Mouse (Mus musculus) bone marrow, adult 2 months (tissue): ENCODE data around the gene Wdr34.

Experiments
- CTCF ChIP-seq: fragments of 200-500 bp; IDR thresholded peaks from 2 replicates; pipeline ENCODE4 v1.5.1; 2011; ENCODE audit warnings: low read length, control low read depth; ENCODE audit not compliant: control insufficient read depth, insufficient read depth
- POLR2A ChIP-seq: fragments of 200-500 bp; IDR thresholded peaks from 2 replicates; pipeline ENCODE4 v1.6.1; 2011; ENCODE audit warnings: low read depth, mild to moderate bottlenecking, control low read depth, low read length, borderline replicate concordance; ENCODE audit not compliant: control insufficient read depth

DNA sequence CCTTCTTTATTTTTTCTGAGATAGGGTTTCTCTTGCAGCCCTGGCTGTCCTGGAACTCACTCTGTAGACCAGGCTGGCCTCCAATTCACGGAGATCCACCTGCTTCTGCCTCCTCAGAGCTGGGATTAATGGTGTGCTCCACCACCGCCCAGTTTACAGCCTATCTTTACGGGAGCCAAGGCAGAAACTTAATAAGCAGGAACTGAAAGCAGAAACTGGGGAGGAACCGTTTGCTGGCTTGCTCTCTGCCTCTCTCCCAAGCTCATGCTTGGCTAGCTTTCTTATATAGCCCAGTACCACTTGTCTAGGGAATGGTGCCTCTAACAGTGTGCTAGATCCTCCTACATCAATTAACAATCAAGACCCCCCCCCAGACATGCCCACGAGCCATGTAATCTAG, 35.4 kb upstream of the Wdr34 start:
- TF ChIP-seq POLR2A, result no peak
- no peak for TF ChIP-seq CTCF
